Mouse (Mus musculus) heart, postnatal 36 days (tissue): ENCODE measurements around the gene Cgnl1. TPM values are rescaled to one million over a fixed set of nuclear protein-coding genes. Genes with fewer than 3 reads are reported as not detected.
A peak's percentile ranks its signal among the peaks of the same experiment; 100 is the strongest.
"Not testable (repeated sequence)": the region's sequence is repeated elsewhere in the genome, so short reads cannot be mapped to it uniquely, and the experiment has no call there.

Experiments
- DNase-seq, 2 experiments: peaks; one replicate each; pipeline ENCODE4 v3.0.0; 2021 to 2022
- intact Hi-C: fragments of 180-260 bp; cut with DNase I; formaldehyde crosslinking; loops from one replicate; pipeline ENCODE4 v1.15.1; 2025
- total RNA-seq, 2 experiments: library from RNA; stranded (reverse); gene quantifications; 2 replicates each; pipeline ENCODE4 v1.2.3; 2021

The Cgnl1 gene
- total RNA-seq, 2 experiments from 2014 or later, result 31.9 to 38.4 TPM

DNA sequence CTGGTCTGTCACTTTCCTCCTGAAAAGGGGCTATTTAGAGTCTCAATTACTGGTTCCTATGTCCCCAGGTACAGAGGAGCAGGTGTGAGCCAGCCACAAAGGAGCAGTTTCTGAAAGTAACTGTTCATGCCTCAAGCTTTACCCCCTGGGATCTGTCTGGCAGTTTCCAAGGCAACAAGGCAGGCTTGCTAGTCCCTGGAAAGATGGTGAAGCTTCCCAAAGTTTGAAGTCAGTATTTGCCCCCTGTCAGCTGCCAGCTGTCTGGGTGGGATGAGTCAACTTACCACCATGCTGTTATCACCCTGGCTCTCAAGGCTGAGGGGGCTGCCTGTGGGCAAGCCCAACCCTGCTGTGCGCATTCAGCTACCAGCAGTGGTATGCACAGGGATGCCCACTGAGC is 134.5 kb downstream of the Cgnl1 start:
- intact Hi-C loops, result no loop called here
- no peak for DNase-seq

DNA sequence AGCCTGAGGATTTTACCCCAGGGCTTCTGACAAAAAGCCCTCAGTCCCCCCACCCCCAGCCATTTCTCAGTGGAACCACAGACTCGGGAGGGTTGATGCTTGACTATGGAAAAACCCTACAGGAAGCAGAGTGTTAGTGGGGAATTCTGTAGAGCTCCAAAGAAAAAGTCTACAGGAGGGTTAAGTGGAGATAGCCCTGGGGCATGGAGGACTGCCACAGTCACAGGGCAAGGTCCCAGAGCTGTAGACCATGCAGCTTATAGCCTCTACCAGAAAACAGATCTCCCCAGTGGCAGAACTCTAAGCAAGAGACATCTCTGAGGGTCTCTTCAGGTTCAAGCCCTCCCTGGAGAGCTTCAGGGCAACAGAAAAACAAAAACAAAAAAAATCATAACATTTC is 135.8 kb downstream of the Cgnl1 start:
- no peak for DNase-seq
- intact Hi-C loops, result no loop called here

DNA sequence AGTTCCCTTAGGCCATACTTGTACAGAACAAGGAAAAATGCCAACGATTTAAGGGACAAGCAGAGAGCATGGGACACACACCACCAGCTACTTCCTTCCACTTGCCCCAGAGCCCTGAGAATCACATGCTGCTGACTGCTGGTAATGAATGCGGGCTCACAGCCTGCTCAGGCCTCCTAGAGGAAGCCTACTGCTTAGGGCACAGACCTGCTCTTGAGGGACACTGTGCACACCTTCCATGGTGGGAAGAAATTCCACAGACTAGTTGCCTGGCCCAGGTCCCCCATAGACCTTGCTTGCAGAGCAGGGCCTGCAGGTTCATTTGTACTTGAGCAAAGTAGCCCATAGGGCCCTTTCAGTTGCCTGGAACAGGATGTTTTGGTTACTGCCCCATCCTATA is 136.5 kb downstream of the Cgnl1 start:
- intact Hi-C loops, result no loop called here
- DNase-seq, result no peak

DNA sequence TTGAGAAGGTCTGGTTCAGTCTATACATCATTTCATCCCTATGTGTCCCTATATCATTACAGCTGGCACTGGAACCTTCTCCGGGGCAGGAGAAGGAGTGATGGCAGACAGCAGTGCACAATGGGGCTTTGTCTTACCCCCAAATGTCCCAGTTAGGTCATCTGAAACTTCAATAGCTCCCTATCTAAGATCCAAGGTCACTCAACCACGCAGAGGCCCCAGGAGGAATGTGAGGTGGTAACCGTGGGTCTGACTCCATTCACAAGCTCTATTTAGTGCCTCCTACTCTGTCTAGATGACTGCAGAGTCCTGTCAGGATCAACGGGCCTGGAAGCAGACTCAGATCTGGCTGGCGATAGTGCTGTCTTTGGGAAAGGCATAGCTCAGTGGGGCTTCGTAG is 142.5 kb downstream of the Cgnl1 start:
- intact Hi-C loops, result loop anchor here (10.0 kb wide), 1 partner anchor 494 kb away; no protein-coding TSS in a partner anchor
- no peak for DNase-seq

DNA sequence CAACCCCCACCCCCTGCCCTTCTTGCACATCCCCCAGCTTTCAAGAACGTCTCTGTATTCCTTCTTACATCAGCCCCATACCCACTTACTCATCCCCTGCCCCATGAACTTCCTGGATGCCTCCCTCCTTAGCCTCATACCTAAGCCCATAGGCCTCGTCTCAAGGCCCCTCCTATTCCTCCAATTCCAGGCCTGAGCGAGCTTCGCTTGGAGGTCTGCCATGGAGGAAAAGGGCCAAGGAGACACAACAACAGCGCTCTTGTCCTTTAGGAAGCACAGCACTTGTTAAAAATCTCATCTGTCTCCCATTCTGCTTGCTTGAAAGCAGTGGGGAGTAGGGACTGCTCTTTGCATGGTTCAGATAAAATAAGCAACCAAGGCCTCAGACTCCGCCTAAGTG is 143.1 kb downstream of the Cgnl1 start:
- no peak for DNase-seq
- intact Hi-C loops, result loop anchor here (10.0 kb wide), 1 partner anchor 493 kb away; no protein-coding TSS in a partner anchor

DNA sequence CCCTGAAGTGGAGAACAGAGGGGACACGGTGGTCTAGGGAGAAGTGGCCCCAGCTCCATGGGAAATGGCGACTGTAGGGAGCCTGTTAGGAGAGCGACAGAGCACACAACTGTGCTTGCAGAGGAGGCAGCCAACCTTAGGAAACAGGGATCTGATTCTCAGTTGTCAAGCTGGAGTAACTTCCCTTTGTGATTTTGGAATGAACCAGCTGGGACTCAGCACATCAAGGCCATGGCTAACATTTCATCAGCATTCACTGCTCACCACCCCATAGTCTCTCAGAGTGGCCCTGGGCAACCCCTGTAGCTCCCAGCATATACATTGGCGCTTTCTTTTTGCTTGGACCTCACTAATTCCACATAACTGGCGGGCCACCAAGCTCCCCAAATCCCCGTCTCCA is 145.4 kb downstream of the Cgnl1 start:
- DNase-seq, result no peak
- intact Hi-C loops, result loop anchor here (10.0 kb wide), 1 partner anchor 491 kb away; no protein-coding TSS in a partner anchor

DNA sequence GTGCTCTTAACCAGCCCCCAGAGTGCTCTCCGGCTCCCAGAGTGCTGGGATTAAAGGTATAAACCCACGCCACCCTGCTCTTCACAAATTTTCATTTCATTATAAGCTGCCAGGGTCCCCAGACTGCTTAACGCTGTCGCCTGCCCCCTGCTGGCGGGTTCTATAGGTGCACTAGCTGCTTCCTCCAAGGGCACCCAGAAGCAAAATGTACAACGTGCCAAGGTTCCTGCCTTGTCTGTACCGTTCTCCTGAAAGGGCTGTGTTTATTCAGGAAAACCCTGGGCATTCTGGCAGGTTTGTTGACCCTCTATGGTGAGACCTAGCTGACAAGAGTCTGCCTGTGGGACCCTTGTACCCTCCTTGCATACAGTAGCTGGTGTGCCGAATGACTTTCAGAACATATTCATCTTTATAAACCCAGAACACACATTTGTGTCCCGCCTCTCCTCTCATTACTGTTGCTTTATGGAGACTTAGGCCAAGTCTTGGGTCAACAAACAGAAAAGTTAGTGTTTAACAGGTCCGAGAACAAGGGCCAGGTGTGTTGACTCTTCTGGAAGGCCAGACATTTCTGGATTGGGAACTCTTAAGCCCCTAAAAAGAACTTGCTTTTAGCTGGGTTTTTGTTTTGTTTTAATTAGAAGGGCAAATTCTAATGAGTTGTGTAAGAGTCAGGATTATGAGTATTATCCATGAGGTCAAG is 146.5 kb downstream of the Cgnl1 start:
- intact Hi-C loops, result loop anchor here (5.0 to 10.0 kb wide), 3 partner anchors 398 to 1488 kb away; no protein-coding TSS in a partner anchor

DNA sequence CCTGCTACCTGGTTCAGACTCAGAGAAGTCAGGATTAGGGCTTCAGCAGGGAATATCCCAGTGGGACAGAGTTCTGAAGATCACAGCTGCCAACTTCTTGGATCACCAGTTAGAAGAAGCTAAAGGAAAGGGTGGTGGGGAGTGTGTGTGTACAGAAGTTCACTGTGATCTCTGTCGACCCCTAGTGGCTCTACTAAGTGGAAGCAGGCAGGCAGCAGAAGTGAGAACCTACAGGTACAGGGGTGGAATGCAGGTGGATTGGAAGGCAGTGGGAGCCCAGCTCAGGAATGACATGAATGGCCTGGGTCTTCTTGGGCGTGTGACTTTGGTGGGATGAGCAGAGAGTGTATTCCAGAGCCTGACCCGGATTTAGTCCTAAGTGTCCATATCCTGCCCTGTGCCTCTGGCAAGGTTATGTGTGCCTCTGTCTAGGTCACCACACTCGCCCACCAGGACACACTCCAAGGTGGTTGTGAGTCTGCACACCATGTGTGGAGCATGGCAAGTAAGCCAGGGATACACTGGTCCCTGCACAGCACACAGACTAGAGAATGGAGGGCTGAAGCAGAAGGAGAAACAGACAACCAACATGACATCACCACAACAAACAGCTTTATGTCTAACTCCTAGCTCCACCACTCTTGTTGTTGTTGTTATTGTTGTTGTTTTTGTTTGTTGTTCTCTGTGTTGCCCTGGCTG is 147.4 kb downstream of the Cgnl1 start:
- intact Hi-C loops, result loop anchor here (5.0 to 10.0 kb wide), 3 partner anchors 397 to 1487 kb away; no protein-coding TSS in a partner anchor
- peak in 1 of 2 experiments; percentile 20 for DNase-seq

More for the DNA sequence above, 146.5 kb downstream of the Cgnl1 start:
- peak; percentile 61 to 75 for DNase-seq

DNA sequence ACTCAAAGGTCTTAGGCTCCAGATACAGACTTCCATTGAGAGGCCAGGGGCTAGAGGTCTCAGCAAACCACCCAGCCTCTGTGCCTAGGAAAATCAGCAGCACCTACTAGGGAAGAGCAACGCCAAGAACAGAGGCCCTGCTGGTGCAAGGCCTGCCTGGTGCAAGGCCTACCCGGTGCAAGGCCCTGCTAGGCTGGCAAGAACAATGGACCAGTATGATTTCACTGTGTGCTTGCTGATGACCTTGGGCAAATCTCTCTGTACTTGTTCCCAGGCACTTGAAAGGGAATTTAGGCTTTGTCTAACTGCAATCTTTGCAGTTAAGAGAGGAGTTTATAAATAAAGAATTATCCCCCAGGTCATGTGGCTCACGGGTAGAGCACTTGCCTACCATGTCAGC is 148.8 kb downstream of the Cgnl1 start:
- intact Hi-C loops, result loop anchor here (5.0 to 10.0 kb wide), 3 partner anchors 395 to 1485 kb away; no protein-coding TSS in a partner anchor
- no peak for DNase-seq

DNA sequence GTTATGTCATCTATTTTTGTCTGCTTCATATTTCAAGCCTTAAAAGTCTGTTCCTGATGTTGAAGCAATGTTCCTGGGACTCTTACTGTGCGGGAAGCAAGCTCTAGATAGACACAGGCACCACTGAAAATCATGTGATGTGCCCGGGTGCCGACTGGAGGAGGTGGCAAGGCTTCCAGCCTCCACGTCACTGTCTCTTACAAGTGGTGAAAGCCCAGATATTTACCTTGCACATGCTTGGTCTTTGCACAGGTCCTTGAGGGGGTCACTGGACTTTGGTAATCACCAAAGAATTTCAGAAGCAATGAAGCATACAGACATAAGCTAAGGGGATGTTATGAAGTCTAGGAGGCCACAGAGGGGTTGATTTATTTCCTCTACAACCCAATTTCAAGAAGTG is 149.4 kb downstream of the Cgnl1 start:
- DNase-seq, result no peak
- intact Hi-C loops, result loop anchor here (5.0 to 10.0 kb wide), 3 partner anchors 395 to 1485 kb away; no protein-coding TSS in a partner anchor

DNA sequence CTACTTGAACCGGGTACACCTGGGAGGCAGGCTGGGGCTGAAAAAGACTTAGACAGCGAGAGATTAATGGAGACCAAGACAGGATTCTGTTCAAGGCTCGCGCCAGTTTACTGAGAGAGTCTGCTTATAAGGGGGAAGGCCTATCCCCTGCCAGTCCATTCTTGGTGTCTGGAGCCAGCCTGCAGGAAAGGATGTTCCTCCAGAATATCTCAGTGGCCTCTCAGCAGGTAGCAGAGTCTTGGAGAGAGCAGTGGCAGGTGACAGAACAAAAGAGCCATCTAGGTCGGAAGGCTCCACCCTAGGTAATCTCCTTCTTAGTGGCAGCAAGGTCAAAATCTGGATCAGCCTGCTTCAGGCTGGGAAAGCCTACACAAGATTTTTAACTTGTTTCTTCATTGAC is 151.3 kb downstream of the Cgnl1 start:
- intact Hi-C loops, result loop anchor here (5.0 to 10.0 kb wide), 3 partner anchors 393 to 1483 kb away; no protein-coding TSS in a partner anchor
- DNase-seq, result not testable (repeated sequence)

DNA sequence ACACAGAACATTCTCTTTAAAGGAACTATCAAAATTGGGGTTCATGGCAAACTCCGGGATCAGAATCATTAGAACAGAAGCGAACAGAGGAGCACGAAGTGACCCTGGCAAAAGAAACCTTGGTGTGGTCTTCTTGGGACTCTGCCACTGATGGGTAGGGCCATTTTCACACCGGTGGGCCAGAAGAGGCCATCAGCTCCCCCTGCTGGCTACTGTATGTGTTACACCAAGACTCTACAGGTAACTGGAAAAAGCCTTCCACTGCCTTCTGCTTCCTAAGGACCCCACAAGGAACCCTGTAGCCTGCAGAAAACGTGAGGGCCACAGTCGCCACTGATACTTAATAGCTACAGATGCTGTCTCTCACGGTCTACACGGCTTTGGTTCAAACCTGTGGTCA is 154.0 kb downstream of the Cgnl1 start:
- intact Hi-C loops, result no loop called here
- peak; percentile 42 to 49 for DNase-seq

DNA sequence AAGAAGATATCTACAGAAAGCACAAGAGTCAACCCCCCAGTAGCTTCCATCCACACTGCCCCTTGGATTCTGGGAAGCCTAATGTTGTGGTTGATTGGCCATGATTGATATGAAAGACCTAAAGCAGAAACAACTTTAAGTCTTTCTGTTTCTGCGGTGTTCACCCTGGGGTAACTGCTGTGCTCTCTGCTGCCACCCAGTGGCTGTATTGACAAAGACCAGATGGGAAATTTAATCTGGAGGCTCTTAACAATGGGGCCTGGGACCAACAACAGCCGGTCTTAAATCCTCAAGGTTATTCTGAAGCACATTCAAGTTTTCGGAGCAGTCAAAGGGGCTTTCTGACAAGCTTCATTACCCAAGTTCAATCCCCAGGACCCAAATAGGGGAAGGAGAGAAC is 155.2 kb downstream of the Cgnl1 start:
- peak; percentile 84 to 87 for DNase-seq
- intact Hi-C loops, result loop anchor here (1.0 kb wide), 1 partner anchor 73 kb away; no protein-coding TSS in a partner anchor

DNA sequence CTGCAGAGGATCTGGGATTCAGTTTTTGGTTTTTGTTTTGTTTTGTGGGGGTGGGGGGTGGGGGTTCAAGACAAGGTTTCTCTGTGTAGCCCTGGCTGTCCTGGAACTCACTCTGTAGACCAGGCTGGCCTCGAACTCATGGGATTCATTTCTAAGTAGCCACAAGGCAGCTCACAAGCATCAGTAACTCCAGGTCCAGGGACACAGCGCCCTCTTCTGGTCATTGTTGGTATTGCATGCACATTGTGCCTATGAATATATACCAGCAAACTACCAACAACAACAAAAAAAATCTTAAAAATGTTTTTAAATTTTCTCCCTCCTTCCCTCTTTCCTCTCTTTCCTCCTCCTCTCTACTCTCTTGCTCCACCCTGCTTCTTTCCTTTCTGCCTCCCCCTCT is 156.8 kb downstream of the Cgnl1 start:
- DNase-seq, result peak; percentile 62 to 77
- intact Hi-C loops, result no loop called here

DNA sequence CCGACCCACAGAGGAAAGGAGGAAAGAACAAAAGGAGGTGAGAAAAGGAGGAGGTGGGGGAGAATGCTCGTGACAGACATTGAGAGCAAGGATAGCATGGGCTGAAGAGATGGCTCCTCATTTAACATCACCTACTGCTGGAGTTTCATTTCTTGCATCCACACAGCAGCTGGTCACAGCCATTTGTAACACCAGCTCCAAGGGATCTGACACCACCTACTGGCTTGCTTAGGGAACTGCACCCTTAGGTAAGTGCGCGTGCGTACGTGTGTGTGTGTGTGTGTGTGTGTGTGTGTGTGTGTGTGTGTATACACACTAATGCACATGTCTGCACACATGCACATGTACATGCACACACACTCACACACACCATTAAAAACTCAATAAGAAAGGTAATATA is 158.4 kb downstream of the Cgnl1 start:
- no peak for DNase-seq

DNA sequence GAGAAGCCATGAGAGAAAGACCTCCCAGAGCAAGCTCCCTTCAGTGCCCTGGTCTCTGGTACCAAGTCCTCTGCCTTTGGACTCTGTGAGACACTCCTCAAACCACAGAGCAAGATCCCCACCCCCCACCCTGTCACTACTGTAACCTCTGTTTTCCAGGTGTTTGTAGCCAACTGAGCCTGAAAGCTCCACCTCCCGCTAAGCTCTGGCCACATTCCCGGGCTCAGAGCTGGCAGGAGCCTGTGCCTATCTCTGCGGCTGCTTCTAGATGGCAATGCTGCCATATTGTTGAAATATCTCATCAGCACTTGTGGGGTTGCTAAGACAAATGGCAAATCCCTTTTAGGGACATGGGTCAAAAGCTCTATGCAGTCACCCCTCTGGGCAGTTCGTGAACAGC is 159.5 kb downstream of the Cgnl1 start:
- intact Hi-C loops, result loop anchor here (2.0 kb wide), 1 partner anchor 21 kb away; no protein-coding TSS in a partner anchor
- no peak for DNase-seq

More for the DNA sequence above, 158.4 kb downstream of the Cgnl1 start:
- intact Hi-C loops, result loop anchor here (2.0 kb wide), 1 partner anchor 22 kb away; no protein-coding TSS in a partner anchor

DNA sequence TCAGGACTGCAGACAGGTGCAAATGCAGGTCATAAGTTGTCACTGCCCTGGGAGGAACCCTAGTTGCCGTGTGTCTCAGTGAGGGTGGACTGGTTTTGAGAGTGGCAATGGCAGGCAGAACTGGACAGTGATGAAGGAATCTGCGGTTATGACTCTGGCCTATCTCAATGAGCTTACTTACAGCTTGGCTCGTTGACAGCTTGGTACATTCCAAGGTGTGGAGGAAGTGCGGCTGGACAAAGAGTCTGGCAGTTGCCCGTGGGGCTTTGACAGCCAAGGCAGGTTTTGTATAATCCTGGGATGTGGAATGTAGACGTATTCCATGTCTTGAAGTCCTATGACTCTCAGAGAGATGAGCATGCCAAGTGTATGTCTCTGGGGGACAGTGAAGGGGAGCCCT is 162.4 kb downstream of the Cgnl1 start:
- DNase-seq, result no peak
- intact Hi-C loops, result no loop called here

DNA sequence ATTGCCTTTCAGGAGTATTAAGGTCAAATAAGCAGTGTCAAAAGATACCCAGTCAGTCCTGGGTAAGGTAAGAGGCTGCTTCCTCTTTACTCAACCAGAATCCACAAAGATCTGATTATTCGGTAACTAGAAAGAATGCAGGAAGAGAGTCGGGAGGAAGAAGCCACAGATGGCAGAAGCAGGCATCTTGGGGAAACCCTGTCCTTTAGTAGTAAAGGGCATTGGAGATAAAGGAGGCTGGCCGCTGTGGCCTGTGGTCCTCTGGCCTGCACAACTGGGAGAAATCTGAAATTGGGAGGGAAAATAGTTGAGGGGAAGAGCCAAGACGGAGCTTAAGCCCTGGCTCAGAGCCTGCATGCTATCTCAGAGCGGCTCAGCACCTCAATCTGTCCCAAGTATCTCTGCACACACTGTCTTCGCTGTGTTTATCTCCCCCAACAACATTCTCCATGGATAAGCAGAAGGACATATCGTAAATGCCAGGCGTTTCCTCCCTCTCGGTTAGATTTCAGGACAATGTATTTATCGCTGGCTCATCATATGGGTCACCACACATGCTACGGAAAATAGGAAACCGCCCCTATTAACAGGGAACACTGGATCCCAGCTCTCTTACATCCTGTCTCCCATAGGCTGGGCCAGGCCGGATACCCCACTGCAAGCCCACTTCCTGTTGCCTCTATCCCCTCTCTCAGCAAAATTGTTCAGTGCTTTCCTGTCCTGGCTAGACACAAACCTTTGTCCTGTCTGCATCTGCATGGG is 164.9 kb downstream of the Cgnl1 start:
- intact Hi-C loops, result no loop called here
- no peak for DNase-seq

DNA sequence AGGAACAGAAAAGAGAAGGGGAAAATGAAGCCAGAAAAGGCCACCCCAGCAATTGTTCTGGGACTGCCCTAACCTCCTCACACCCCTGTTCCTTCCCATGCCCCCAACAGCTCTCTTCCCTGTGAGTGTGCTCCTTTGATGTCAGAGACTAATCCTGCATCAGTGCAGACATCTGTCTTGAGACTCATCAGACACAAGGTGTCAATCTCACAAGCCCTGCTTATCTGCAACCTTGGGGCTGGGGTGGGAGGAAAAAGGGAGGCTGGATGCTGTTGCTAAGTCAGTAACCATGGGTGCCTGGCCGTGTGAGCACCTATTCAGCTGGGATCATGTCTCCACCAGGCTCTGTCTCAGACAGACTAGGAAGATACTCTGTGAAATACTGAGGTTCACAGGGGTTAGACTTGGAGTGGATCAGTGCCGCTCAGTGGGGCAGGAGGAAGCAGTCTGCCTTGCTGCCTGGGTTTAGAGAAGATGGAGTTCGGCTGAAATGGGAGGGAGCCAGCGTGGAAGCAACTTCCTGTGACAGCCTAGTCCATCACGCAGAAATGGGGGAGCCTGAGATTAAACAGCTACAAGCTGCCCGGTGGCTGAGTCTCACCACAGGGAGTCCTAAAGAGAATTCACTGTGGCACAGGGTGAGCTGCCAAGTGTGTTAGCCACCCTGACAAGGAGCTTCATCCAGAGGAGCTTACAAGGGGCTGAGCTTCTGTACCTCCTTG is 166.3 kb downstream of the Cgnl1 start:
- intact Hi-C loops, result no loop called here
- no peak for DNase-seq

DNA sequence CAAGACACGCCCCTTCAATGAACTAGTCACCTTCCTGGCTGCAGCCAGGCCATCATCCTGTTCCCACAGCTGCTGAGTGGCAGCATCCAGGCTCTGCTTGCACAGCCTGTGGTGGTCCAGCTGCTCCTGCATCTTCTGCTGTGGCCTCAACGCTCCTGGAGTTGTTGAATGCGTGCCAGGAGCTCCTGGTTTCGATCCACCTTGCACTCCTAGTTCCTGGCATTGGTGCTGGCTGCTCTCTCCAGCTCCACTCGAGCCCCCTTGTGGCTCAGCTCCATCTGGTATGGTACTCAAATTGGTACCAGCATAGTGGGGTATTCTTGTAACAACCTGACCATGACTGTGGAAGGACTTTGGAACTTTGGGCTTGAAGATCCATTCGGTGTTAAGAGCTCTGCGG is 171.5 kb downstream of the Cgnl1 start:
- no peak for DNase-seq

More for the DNA sequence above, 171.5 kb downstream of the Cgnl1 start:
- intact Hi-C loops, result no loop called here
